Mouse (Mus musculus) erythroid progenitor cell, adult 5-6 weeks (primary cell): ENCODE data around the gene Pde1b. TPM values are rescaled to one million over a fixed set of nuclear protein-coding genes. Genes with fewer than 3 reads are reported as not detected.

Experiments
- ATAC-seq: replicated peaks from 2 replicates; pipeline ENCODE4 v1.8.0; 2016; ENCODE audit warnings: moderate number of reproducible peaks, mild to moderate bottlenecking, moderate TSS enrichment, inconsistent platforms; ENCODE audit not compliant: poor library complexity, low FRiP score, severe bottlenecking
- total RNA-seq, 2 experiments: library from RNA; stranded (forward) in 1 of 2; stranded (reverse) in 1 of 2; fragments of 150-400 nt in 1 of 2; fragments of 186-747, 209-891 nt in 1 of 2; gene quantifications; 2 replicates each; pipeline versions ENCODE4 v1.2.3 to v1.2.4; 2015 to 2017; ENCODE audit warnings: low replicate concordance in 2 of 2

Gene Pde1b
- total RNA-seq, 2 experiments from 2014 or later: 1.2 to 13.8 TPM

DNA sequence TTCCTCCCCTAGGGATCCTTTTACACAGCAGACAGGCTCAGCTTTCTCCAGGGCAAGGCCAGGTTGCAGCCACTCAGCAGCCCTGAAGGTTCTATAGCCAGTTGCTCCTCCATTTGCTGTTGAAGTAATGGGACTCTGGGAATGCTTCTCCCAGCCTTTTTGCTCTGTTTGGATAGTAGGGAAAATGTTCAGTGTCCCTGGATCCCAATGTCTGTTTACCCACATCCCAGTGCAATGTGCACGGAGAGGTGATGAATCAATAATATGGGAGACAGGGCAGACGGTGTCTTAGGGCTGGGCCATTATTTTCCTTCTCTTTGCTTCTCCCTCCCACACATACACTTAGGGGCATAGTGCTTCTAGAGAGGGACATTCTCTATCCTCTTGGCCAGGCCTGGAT, 36.4 kb downstream of the Pde1b start:
- no peak for ATAC-seq

GRCm38 (mm10) chr15:103540646-103541045, 37.8 kb downstream of the Pde1b start:
- no peak for ATAC-seq

- ATAC-seq: no peak
Observed at GRCm38 (mm10) chr15:103542526-103542925, 39.7 kb downstream of the Pde1b start.

GRCm38 (mm10) chr15:103547983-103548382, 45.1 kb downstream of the Pde1b start:
- ATAC-seq: no peak

GRCm38 (mm10) chr15:103549475-103549874, 46.6 kb downstream of the Pde1b start:
- ATAC-seq: no peak

DNA sequence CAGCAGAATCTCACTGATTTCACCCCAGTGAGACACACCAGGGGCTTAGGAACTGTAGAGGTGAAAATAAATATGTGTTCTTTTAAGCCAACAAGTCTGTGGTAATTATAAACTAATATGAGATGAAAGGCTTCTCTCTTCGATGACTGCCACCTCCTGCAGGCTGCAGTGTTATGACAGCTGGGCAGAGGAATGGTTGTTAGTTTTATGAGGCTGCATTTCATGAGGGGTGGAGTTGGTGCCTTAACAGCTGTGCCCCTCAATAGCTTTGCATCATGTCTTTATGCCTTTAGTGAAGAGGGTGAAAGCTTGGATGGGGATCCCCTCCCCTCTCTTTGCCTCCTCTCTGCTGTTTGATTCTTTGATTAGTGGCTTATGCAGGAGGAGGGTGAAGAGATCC, 48.2 kb downstream of the Pde1b start:
- no peak for ATAC-seq

DNA sequence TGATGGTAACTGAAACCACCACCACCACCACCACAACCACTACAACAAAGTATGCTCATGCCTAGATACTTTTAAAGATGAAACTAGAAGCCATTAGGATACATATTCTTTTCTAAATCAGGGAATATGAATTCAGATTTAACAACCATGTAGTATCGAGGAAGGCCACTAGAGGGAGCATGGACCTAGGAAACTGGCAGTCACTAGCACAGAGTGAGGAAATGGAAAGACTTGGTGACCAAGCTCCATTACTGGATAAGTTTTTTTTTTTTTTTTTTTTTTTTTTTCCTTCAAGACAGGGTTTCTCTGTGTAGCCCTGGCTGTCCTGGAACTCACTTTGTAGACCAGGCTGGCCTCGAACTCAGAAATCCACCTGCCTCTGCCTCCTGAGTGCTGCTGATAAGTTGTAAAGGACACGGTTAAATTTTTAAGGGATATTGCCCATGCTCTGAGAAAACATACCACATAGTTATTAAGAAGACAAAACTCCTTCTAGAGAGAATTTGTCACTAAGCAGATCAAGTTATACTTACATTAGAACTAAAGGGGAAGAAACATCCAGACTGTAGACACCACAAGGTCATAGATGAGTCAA, 49.4 kb downstream of the Pde1b start:
- ATAC-seq: no peak

DNA sequence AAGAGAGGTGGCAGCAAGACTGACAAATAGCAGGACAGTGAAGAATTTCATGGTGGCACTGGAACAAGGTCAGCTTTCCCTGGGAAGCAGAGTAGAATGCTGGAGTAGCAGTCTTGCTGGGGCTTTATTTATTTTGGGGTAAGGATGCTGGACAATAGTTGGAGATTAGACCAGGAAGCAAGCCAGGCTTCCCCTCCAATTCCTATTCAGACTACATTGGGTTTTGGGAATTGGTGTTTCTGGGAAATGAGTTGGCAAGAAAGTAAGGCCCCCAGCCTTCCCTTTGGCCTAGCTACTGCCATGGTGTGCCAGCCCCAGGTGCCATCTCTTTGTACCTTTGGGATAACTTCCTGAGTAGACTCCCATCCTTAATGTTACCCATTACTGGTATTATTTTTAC, 62.1 kb downstream of the Pde1b start, which contains the start of gene Glycam1:
TSS of gene Glycam1 (minus strand) at position 101 of the 400 bp plus-strand sequence.
- no peak for ATAC-seq

Other genes with a start within 250 kb of the Pde1b start
- gene Nfe2, start 244.6 kb upstream of the Pde1b start, total RNA-seq (2015; ENCODE audit: low replicate concordance): 368 and 436 TPM in 2 replicates
- 353 and 370 TPM in 2 replicates for gene Nfe2, start 244.6 kb upstream of the Pde1b start, total RNA-seq (2017; ENCODE audit: low replicate concordance)
- gene Copz1, start 230.3 kb upstream of the Pde1b start, total RNA-seq (2015; ENCODE audit: low replicate concordance): 158 and 167 TPM in 2 replicates
- gene Copz1, start 230.3 kb upstream of the Pde1b start, total RNA-seq (2017; ENCODE audit: low replicate concordance): 37.6 and 42.4 TPM in 2 replicates
- gene Gpr84, start 192.4 kb upstream of the Pde1b start, total RNA-seq (2015; ENCODE audit: low replicate concordance): 0.72 TPM in 1 of 2 replicates, not detected in the other
- 3.9 TPM in 1 of 2 replicates, not detected in the other for gene Gpr84, start 192.4 kb upstream of the Pde1b start, total RNA-seq (2017; ENCODE audit: low replicate concordance)
- gene Zfp385a, start 162.9 kb upstream of the Pde1b start, total RNA-seq (2015; ENCODE audit: low replicate concordance): 4.2 and 6.5 TPM in 2 replicates
- gene Zfp385a, start 162.9 kb upstream of the Pde1b start, total RNA-seq (2017; ENCODE audit: low replicate concordance): 0.30 and 0.77 TPM in 2 replicates
- gene Itga5, start 136.3 kb upstream of the Pde1b start, total RNA-seq (2015; ENCODE audit: low replicate concordance): 2.2 and 5.0 TPM in 2 replicates
- 0.15 and 0.39 TPM in 2 replicates for gene Itga5, start 136.3 kb upstream of the Pde1b start, total RNA-seq (2017; ENCODE audit: low replicate concordance)
- not detected in 2 replicates for gene Gtsf1, start 72.6 kb upstream of the Pde1b start, total RNA-seq (2015; ENCODE audit: low replicate concordance)
- not detected in 2 replicates for gene Gtsf1, start 72.6 kb upstream of the Pde1b start, total RNA-seq (2017; ENCODE audit: low replicate concordance)
- not detected in 2 replicates for gene Gtsf2, start 54.6 kb upstream of the Pde1b start, total RNA-seq (2015; ENCODE audit: low replicate concordance)
- gene Gtsf2, start 54.6 kb upstream of the Pde1b start, total RNA-seq (2017; ENCODE audit: low replicate concordance): not detected in 2 replicates
- gene Nckap1l, start 49.2 kb upstream of the Pde1b start, total RNA-seq (2015; ENCODE audit: low replicate concordance): 22.2 and 30.6 TPM in 2 replicates
- gene Nckap1l, start 49.2 kb upstream of the Pde1b start, total RNA-seq (2017; ENCODE audit: low replicate concordance): 12.6 and 13.2 TPM in 2 replicates
- not detected in 2 replicates for gene Ppp1r1a, start 35.0 kb downstream of the Pde1b start, total RNA-seq (2015; ENCODE audit: low replicate concordance)
- gene Ppp1r1a, start 35.0 kb downstream of the Pde1b start, total RNA-seq (2017; ENCODE audit: low replicate concordance): not detected in 2 replicates
- gene Glycam1, start 62.0 kb downstream of the Pde1b start, total RNA-seq (2015; ENCODE audit: low replicate concordance): not detected in 2 replicates
- gene Glycam1, start 62.0 kb downstream of the Pde1b start, total RNA-seq (2017; ENCODE audit: low replicate concordance): not detected in 2 replicates